Mouse (Mus musculus): ENCODE data around the gene Pard3b.

Gene Pard3b

GRCm38 (mm10) chr1:61933574-61933973 is 294.9 kb downstream of the Pard3b start:
- no peak for DNase-seq

DNA sequence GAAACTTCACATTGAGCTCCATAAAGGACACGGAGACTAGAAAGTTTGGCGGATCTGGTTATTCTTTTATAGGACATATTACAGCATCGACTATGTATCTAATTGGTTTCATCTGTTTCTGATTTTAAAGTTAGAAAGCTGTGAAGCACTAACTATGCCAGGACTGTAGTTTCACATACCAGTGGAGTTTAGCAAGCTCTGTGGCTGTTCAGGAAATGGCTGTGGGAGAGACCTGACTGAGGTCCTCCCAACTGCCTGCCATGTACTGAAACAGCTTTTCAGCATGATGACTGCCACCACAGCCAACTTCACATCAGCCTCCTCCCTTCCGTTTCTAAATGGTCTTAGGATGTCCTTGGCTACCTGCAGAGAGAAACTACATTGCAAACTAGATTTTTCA is 296.1 kb downstream of the Pard3b start:
- no peak for DNase-seq

DNA sequence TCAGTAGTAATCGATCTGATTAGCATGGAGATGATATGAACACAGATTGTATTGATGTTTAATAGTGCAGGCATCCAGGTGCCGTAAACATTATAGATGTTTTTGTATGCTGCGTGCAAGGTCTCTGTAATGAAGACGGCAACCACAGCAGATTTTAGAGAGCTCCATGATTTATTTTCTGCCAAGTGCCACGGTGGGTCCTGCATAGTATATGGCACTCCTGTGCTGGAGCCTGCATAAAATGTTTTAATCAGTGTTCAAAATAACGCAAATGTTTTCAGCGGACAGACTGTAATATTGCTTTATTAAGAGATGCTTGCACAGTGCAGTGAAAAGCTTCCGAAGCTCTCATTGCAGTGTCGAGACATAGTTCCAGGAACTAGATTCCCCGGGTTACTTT is 301.3 kb downstream of the Pard3b start:
- DNase-seq: no peak

GRCm38 (mm10) chr1:61961533-61961932 is 322.9 kb downstream of the Pard3b start:
- no peak for DNase-seq

GRCm38 (mm10) chr1:61962571-61962970 is 323.9 kb downstream of the Pard3b start:
- no peak for DNase-seq

DNA sequence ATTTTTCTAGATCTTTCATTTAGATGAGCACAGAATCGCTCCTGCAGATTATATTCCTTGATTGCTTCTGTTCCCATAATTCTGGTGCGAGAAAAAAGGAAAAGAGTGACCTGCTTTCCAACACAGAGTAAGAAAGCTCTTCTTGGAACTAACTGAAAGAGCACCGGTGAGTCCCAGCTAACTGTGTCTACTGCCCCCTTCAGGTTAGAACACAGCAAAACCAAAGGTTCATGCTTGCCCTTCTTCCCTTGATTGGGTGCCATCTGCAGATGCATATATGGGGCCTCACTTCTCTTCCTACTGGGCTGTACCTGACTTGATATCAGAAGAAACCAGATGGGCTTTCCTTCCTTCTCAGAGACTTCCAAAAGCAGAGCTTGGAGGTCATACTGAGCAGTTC is 328.5 kb downstream of the Pard3b start:
- no peak for DNase-seq

- DNase-seq: no peak
Observed at GRCm38 (mm10) chr1:61967807-61968206, 329.2 kb downstream of the Pard3b start.

- no peak for DNase-seq
Observed at GRCm38 (mm10) chr1:61997711-61998110, 359.1 kb downstream of the Pard3b start.

DNA sequence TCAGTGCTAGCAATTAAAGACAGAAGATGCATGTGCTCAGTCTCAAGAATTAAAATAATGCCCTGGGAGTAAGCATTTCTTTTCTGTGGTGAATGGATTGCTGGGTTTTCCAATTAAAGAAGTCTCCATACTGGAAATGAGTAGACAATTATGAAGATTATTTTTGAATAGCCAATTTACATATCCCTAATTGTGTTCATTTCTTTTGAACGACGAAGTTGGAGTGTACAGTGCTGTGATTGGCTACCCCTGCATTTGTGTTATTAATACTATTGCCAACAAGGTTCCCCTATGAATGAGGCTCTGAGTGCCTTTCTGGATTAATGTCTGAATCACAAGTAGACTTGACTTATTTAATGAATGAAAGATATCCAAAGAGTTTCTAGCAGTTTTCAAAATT is 370.2 kb downstream of the Pard3b start:
- DNase-seq: no peak

DNA sequence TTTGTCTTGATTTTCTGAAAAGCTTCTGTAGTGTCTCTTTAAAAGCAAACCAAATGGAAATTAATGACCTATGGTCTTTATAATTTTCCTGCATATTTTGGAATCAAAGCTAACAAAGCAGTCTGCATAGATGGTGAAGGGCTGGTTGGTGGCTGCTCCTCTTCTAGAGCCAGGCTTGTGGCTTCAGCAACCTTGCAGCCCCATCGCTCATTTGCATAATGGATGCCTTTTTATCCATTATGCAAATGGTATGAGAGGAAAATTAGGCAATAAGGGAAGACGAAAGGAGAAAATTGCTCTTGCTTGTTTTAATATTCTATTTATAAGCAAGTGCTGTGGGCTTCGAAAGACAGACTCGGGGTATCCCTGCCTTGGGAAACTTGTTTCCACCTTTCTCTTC is 373.1 kb downstream of the Pard3b start:
- DNase-seq: no peak

- DNase-seq: no peak
Observed at GRCm38 (mm10) chr1:62016536-62017300, 378.1 kb downstream of the Pard3b start.

GRCm38 (mm10) chr1:62018276-62018675 is 379.7 kb downstream of the Pard3b start:
- no peak for DNase-seq

DNA sequence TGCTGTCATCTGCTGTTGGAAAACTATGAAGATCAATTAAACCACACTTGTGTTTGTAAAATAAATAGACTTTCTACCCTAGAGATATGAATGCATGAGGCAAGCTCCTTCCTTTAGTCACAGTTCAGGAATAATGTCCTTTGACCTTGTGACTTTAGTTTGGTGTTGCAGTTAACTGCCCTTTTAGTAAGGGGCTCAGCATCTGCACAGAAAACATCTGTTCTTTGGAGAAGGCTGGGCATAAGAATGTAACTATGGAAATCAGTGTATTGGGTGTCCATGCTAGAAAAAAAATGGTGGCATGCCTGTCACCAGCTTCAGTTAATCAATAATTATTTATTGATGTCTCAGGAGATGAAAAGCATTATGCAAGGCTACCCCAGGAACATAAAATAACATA is 381.1 kb downstream of the Pard3b start:
- no peak for DNase-seq

DNA sequence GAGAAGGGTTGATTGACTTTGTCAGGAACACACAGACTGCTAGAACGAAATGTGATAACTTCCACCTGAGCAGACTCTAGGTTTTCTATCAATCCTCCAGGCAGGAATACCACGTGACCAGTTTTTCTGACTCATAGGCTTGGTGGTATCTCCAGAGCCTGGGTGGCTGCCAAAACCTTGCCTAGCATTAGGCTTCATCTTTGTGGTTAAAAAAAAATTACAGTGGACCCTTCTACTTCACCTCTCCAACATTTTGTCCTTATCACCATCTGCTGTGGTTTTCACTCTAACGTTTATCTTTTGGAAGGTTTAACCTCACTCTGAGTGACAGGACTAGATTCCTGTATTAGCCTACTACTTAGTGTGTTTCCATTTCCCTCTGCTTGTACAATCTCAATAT is 403.1 kb downstream of the Pard3b start:
- no peak for DNase-seq

DNA sequence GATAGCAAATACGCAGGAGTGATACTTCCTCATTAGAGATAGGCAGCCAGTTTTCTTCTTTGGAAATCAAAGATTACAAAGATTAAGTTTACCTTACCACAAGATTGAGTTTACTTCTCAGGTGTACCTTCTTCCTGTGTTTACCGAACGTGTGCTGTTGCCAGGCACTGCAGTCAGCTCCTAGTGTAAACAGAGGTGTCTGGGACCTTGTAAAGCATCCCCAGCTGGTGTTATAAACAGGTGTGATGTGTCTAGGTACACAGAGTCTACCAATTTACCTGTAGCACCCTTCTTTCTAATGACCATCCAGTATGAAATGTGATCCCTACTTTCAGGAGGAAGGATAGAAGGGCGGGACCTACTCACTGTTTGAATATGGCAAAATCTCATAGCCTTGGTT is 410.0 kb downstream of the Pard3b start:
- DNase-seq: no peak

GRCm38 (mm10) chr1:62051186-62051825 is 412.7 kb downstream of the Pard3b start:
- DNase-seq: no peak

DNA sequence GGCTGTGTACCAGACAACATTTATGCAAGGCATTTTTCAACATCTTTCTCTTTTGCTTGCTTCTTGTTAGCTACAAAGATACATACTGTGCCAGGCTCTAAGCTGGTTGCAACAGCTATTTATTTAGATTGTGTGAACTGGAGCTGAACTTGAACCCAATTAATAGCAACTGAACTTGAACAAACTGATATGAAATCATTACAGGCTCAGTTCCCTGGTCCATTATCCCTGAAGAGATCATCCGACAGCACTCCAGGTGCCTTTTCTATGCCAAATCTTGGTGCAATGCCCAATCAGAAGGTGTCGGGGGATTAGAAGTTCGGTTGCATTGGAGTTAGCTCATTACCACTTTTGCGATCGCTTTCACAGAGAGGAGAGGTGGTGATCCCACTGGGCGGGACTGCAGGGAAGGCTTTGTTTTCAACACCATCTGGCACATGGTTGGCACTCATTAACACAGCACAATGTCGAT is 414.6 kb downstream of the Pard3b start:
- no peak for DNase-seq

GRCm38 (mm10) chr1:62055280-62055679 is 416.7 kb downstream of the Pard3b start:
- DNase-seq: no peak

DNA sequence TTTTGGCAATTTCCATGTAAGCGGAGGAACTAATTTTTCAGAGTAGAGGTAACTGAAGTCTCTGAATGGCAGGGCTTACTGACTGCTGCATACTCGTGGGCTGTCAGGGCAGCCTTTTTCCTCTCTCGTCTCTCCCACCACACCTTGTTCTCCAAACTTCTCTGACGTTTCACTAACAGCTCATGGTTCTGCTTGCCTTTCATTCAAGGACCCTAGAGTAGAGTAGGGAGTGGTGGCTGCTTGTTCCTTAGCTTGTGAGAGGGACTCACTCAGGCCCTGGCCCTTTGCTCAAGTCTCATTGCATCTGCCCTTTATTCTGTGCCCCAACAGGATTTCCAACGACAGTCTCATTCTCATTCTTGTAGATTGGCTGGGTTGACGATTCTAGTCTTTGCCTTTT is 432.0 kb downstream of the Pard3b start:
- no peak for DNase-seq

- no peak for DNase-seq
Observed at GRCm38 (mm10) chr1:62071139-62071538, 432.5 kb downstream of the Pard3b start.

GRCm38 (mm10) chr1:62076171-62076570 is 437.5 kb downstream of the Pard3b start:
- DNase-seq: no peak

GRCm38 (mm10) chr1:62081129-62081528 is 442.5 kb downstream of the Pard3b start:
- no peak for DNase-seq

DNA sequence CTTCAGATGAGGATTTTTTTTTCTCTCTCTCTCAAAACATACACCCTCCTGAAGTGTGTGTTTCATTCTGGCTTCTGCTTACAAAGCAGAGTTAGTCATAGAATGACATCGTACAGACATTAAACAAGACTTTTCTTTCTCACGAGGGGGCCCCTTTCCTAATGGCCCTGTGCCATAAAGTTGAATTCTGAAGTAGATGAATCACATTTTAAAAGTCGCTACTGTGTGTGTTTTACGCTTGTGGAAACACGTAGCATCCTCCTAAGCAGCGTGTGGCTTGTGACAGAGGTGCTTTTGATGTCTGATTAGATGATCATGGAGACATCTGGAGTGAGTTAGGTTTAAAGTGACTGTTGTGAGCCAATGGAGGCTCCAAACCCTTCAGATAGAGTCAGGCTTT is 447.4 kb downstream of the Pard3b start:
- no peak for DNase-seq

GRCm38 (mm10) chr1:62087464-62087863 is 448.8 kb downstream of the Pard3b start:
- DNase-seq: no peak

GRCm38 (mm10) chr1:62094885-62095284 is 456.3 kb downstream of the Pard3b start:
- no peak for DNase-seq
